Mouse (Mus musculus): ENCODE results near the gene Ranbp3l.

GRCm38 (mm10) chr15:8969061-8969635, 1.4 kb downstream of the Ranbp3l start:
- TF ChIP-seq CTCF (IDR thresholded peaks at IDR 0.05; ENCODE audit: borderline replicate concordance, extremely low read depth, insufficient read depth, insufficient read length), result no peak
- TF ChIP-seq POLR2A (IDR thresholded peaks at IDR 0.05; ENCODE audit: borderline replicate concordance, extremely low read depth, insufficient read depth, insufficient read length, poor library complexity, severe bottlenecking), result no peak

All from brain, embryonic 14.5 days (tissue).